Mouse (Mus musculus) C2C12 (cell line): Measurements from ENCODE around the gene Gm10518. TPM values are rescaled to one million over a fixed set of nuclear protein-coding genes. Genes with fewer than 3 reads are reported as not detected.

ENCODE experiments used
- H3K27me3 ChIP-seq: one replicate; pipeline ENCODE4 v1.6.1; 2011; ENCODE audit not compliant: control insufficient read depth, insufficient read depth, insufficient read length
- H3K36me3 ChIP-seq: one replicate; pipeline ENCODE4 v1.6.1; 2011; ENCODE audit not compliant: control insufficient read depth, insufficient read depth
- H3K4me3 ChIP-seq: one replicate; pipeline ENCODE4 v1.5.1; 2011; ENCODE audit warnings: mild to moderate bottlenecking, control low read depth; ENCODE audit not compliant: poor library complexity, insufficient read depth, severe bottlenecking
- H3K79me2 ChIP-seq: one replicate; pipeline ENCODE4 v1.6.1; 2011; ENCODE audit not compliant: control insufficient read depth, insufficient read depth
- H3K79me3 ChIP-seq: one replicate; pipeline ENCODE4 v1.6.1; 2011; ENCODE audit warnings: low read depth, control low read depth
- H3ac ChIP-seq: one replicate; pipeline ENCODE3; 2011; ENCODE audit warnings: low read depth; ENCODE audit not compliant: control insufficient read depth, insufficient read length
- CEBPB ChIP-seq: IDR thresholded peaks from one replicate; pipeline ENCODE4 v1.6.1; 2011; ENCODE audit warnings: low read depth, mild to moderate bottlenecking, control low read depth, moderate library complexity
- CTCF ChIP-seq: IDR thresholded peaks from one replicate; pipeline ENCODE4 v1.5.1; 2011; ENCODE audit not compliant: control insufficient read depth, insufficient read depth, insufficient read length
- FOSL1 ChIP-seq: IDR thresholded peaks from one replicate; pipeline ENCODE4 v1.8.0; 2011; ENCODE audit warnings: mild to moderate bottlenecking, low read length; ENCODE audit not compliant: poor library complexity, insufficient read depth, severe bottlenecking
- MAX ChIP-seq: IDR thresholded peaks from one replicate; pipeline ENCODE4 v1.6.1; 2011; ENCODE audit warnings: mild to moderate bottlenecking, control low read depth
- MYOD1 ChIP-seq: IDR thresholded peaks from one replicate; pipeline ENCODE4 v1.6.1; 2011; ENCODE audit warnings: low read depth; ENCODE audit not compliant: control insufficient read depth, insufficient read length
- MYOG ChIP-seq: IDR thresholded peaks from one replicate; pipeline ENCODE4 v1.6.1; 2011; ENCODE audit not compliant: control insufficient read depth, insufficient read length; ENCODE audit errors: extremely low read depth
- USF1 ChIP-seq: IDR thresholded peaks from one replicate; pipeline ENCODE4 v1.6.1; 2011; ENCODE audit warnings: low read depth, mild to moderate bottlenecking, control low read depth, moderate library complexity
- polyA plus RNA-seq: library from polyadenylated mRNA; unstranded; fragments of >200 nt; fragmentation: generic; extraction: Trizol; gene quantifications from one replicate; pipeline ENCODE4 v1.2.1, GENCODE M21; 2012; ENCODE audit warnings: missing spikeins

Gene Gm10518
- polyA plus RNA-seq, 1 experiment, result 0.16 TPM

DNA sequence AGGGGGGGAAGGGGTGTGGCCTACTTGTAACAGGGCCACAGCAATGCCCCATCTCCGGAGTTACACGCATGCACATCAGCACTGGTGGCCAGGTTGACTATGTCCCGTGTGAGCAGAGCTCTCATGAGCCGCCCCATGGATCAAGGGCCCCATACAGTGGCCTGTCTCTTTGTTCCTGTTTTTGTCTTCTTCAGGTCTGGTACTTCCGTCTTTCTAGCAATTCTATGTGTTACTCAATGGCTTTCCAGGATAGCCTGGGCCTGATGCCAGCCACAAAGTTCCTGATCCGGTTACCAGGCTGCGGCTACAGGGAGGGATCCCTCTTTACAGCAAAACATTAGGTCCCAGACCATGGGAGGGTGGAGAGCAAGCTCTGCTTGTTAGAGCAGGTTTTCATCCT is 39.4 kb downstream of the Gm10518 start:
- H3K27me3 ChIP-seq, result no peaks in the 10 kb centered on the region
- H3ac ChIP-seq, result no peak overlapping the region
- H3K36me3 ChIP-seq, result no peaks in the 10 kb centered on the region
- no peak overlapping the region for H3K4me3 ChIP-seq
- H3K79me3 ChIP-seq, result no peaks in the 10 kb centered on the region
- no peaks in the 10 kb centered on the region for H3K79me2 ChIP-seq
- TF ChIP-seq MYOG, result no peak
- no peak for TF ChIP-seq CTCF
- TF ChIP-seq FOSL1, result no peak
- TF ChIP-seq USF1, result no peak
- TF ChIP-seq CEBPB, result no peak
- TF ChIP-seq MAX, result no peak
- TF ChIP-seq MYOD1, result no peak

DNA sequence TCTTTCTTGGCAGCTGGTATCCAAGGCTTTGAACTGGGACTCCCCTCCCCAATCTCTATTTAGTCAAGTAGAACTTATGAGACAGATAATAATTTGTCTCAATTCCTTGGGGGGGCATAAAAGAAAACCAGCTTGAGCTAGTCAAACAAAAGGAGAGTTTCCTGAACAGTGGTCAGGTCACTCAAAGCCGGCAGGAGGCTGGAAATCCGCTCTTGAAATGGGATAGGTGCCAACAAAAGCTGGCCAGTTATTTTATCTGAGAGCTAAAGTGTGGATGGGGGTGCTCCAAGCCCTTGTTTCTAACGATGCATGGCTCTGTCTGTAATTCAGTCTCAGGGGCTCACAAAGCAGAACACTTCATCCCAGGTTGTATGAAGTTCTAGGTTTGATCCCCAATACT is 40.8 kb downstream of the Gm10518 start:
- Histone ChIP-seq H3K27me3 (no peaks in the 10 kb centered on the region), H3ac (no peak overlapping the region), H3K79me2 (no peaks in the 10 kb centered on the region), H3K79me3 (no peaks in the 10 kb centered on the region), H3K4me3 (no peak overlapping the region), H3K36me3 (no peaks in the 10 kb centered on the region)
- no peak for TF ChIP-seq MYOG
- no peak for TF ChIP-seq CTCF
- no peak for TF ChIP-seq FOSL1
- TF ChIP-seq USF1, result no peak
- no peak for TF ChIP-seq MAX
- TF ChIP-seq MYOD1, result no peak
- TF ChIP-seq CEBPB, result no peak

GRCm38 (mm10) chr1:179844894-179845293 is 41.7 kb downstream of the Gm10518 start:
- H3K4me3 ChIP-seq, result no peak overlapping the region
- H3K27me3 ChIP-seq, result no peaks in the 10 kb centered on the region
- no peaks in the 10 kb centered on the region for H3K79me3 ChIP-seq
- H3ac ChIP-seq, result no peak overlapping the region
- H3K36me3 ChIP-seq, result no peaks in the 10 kb centered on the region
- TF ChIP-seq MYOD1 (peak; percentile 37), CTCF (peak; percentile 54), CEBPB (no peak)
- no peaks in the 10 kb centered on the region for H3K79me2 ChIP-seq

DNA sequence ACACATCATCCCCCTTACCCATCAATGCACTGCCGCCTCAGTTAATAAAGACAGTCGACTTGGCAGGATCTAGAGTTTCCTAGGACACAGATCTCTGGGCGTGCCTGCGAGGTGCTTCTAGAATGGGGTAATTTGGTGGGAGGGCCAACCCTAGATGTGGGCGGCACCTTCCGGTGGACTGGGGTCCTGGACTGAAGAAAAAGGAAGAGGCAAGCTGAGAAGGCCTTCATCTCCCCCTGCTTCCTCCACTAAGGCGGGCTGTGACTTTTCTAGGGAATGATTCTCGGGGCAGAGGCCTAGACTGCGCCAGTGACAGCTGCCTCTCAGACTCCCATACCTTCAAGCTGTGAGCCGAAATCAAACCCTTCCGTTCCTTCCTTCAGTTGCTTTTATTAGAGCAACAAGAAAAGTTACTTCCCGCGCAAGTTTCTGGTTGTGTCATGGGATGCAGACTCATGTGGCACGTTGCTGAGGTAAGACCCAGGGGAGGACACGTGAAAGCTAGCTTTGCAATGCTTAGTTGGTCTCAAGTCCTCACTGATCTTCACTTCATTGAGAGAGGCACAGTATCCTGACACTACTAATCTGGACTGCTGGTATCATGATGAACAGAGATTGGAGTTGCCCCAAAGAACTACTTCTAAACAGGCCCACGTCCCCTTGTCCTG is 42.8 kb downstream of the Gm10518 start:
- H3K27me3 ChIP-seq, result no peaks in the 10 kb centered on the region
- no peaks in the 10 kb centered on the region for H3K79me3 ChIP-seq
- H3K4me3 ChIP-seq, result no peak overlapping the region
- TF ChIP-seq MYOG, result no peak
- TF ChIP-seq MAX, result no peak
- no peak for TF ChIP-seq MYOD1
- no peak for TF ChIP-seq USF1
- TF ChIP-seq FOSL1, result no peak
- TF ChIP-seq CTCF, result no peak
- no peak for TF ChIP-seq CEBPB
- no peaks in the 10 kb centered on the region for H3K36me3 ChIP-seq
- no peak overlapping the region for H3ac ChIP-seq
- no peaks in the 10 kb centered on the region for H3K79me2 ChIP-seq

DNA sequence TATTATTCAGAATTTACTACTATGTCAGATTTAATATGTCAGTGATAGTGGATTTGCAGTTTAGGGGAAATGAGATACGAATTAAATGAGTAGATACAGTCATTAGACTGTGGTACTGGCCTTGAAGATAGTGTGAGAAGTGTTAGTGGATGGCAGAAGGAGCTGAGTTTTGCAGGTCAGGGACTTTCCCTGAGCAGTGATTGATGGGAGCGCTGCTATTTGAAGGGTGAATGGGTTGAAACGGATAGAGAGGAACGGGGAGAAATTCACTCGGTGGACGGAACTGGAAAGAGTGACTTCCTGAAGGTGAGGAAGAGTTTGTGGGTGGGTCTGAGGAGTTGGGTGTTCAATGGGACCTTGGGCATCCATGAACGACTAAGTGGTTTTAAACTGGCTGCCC is 44.0 kb downstream of the Gm10518 start:
- TF ChIP-seq FOSL1, result no peak
- no peak for TF ChIP-seq CTCF
- TF ChIP-seq MYOD1, result no peak
- TF ChIP-seq MAX, result no peak
- no peak for TF ChIP-seq CEBPB
- no peak for TF ChIP-seq USF1
- no peak for TF ChIP-seq MYOG
- Histone ChIP-seq H3K79me2 (no peaks in the 10 kb centered on the region), H3K27me3 (no peaks in the 10 kb centered on the region), H3K36me3 (no peaks in the 10 kb centered on the region), H3ac (peak overlapping the region; percentile 54), H3K79me3 (no peaks in the 10 kb centered on the region), H3K4me3 (no peak overlapping the region)

GRCm38 (mm10) chr1:179847759-179848389 is 44.7 kb downstream of the Gm10518 start:
- Histone ChIP-seq H3K4me3 (no peak overlapping the region), H3ac (peak overlapping the region; percentile 68), H3K79me3 (no peaks in the 10 kb centered on the region), H3K36me3 (no peaks in the 10 kb centered on the region), H3K27me3 (no peaks in the 10 kb centered on the region), H3K79me2 (no peaks in the 10 kb centered on the region)
- TF ChIP-seq CEBPB (no peak), CTCF (peak; percentile 83)
